Mouse (Mus musculus): ENCODE results near the gene Kank4.
A peak's percentile ranks its signal among the peaks of the same experiment; 100 is the strongest.
"Not testable (repeated sequence)": the region's sequence is repeated elsewhere in the genome, so short reads cannot be mapped to it uniquely, and the experiment has no call there.

Gene Kank4

GRCm38 (mm10) chr4:98773785-98774184, 43.6 kb downstream of the Kank4 start:
- no peak for DNase-seq

GRCm38 (mm10) chr4:98767134-98768133, 49.9 kb downstream of the Kank4 start:
- no peak for DNase-seq

- no peak for DNase-seq
Observed at GRCm38 (mm10) chr4:98758872-98759518, 58.3 kb downstream of the Kank4 start.

- no peak for DNase-seq
Observed at GRCm38 (mm10) chr4:98758012-98758821, 59.1 kb downstream of the Kank4 start.

- DNase-seq, result no peak
Observed at GRCm38 (mm10) chr4:98756141-98756540, 61.2 kb downstream of the Kank4 start.

- DNase-seq, result no peak
Observed at GRCm38 (mm10) chr4:98754456-98754855, 62.9 kb downstream of the Kank4 start.

GRCm38 (mm10) chr4:98743906-98744210, 73.5 kb downstream of the Kank4 start:
- no peak for DNase-seq

- DNase-seq, result no peak
Observed at GRCm38 (mm10) chr4:98743209-98743905, 74.0 kb downstream of the Kank4 start.

- no peak for DNase-seq
Observed at GRCm38 (mm10) chr4:98739753-98740152, 77.6 kb downstream of the Kank4 start.

- no peak for DNase-seq
Observed at GRCm38 (mm10) chr4:98733660-98734059, 83.7 kb downstream of the Kank4 start.

- DNase-seq, result no peak
Observed at GRCm38 (mm10) chr4:98728716-98729115, 88.6 kb downstream of the Kank4 start.

- DNase-seq, result no peak
Observed at GRCm38 (mm10) chr4:98727959-98728347, 89.4 kb downstream of the Kank4 start.

- DNase-seq, result no peak
Observed at GRCm38 (mm10) chr4:98727295-98727958, 89.9 kb downstream of the Kank4 start.

GRCm38 (mm10) chr4:98726590-98727237, 90.6 kb downstream of the Kank4 start, which contains the start of gene L1td1:
TSS of gene L1td1 (plus strand) at chr4:98726734.
- DNase-seq, result no peak

GRCm38 (mm10) chr4:98725439-98725838, 91.9 kb downstream of the Kank4 start:
- DNase-seq, result no peak

GRCm38 (mm10) chr4:98724682-98725081, 92.7 kb downstream of the Kank4 start:
- DNase-seq, result not testable (repeated sequence)

- peak; percentile 68 for DNase-seq
Observed at GRCm38 (mm10) chr4:98722454-98722853, 94.9 kb downstream of the Kank4 start.

- DNase-seq, result no peak
Observed at GRCm38 (mm10) chr4:98718547-98718917, 98.8 kb downstream of the Kank4 start.

GRCm38 (mm10) chr4:98717735-98718546, 99.4 kb downstream of the Kank4 start:
- no peak for DNase-seq

GRCm38 (mm10) chr4:98710891-98711290, 106.4 kb downstream of the Kank4 start:
- DNase-seq, result no peak

Measured in liver (tissue).